Mouse (Mus musculus) frontal cortex, postnatal 36 days (tissue): Measurements from ENCODE around the gene Spint5.

Experiments
- DNase-seq, 2 experiments: peaks; one replicate each; pipeline ENCODE4 v3.0.0; 2022; ENCODE audit warnings: low spot score in 2 of 2

The Spint5 gene

GRCm38 (mm10) chr2:164737377-164738090 lies 22.4 kb downstream of the Spint5 start:
- no peak for DNase-seq

DNA sequence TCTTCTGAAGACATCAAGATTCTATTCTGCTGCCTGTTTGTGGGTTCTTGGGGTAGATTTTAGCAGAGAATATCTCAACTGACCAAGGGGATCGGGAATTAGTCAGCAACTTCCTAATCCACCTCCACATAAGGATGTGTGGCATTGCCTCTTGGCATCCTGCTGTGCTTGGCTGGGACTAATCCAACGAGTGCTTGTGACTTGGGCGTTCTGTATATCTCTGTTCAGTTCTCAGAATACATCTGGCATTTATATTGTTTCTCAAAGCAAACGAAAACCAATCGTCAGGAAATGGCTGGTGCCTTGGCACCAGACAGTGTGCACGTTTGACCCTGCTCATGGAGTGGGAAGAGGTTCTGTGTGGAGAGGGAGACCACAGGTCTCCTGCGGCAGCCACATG lies 24.8 kb downstream of the Spint5 start:
- no peak for DNase-seq

- DNase-seq = no peak
Observed at GRCm38 (mm10) chr2:164744987-164745386, 29.9 kb downstream of the Spint5 start.

GRCm38 (mm10) chr2:164745843-164746479 lies 30.9 kb downstream of the Spint5 start, which contains the start of the genes Wfdc3 and Dnttip1:
Gene Wfdc3 (minus strand): TSS chr2:164745931.
Gene Dnttip1 (plus strand): TSS chr2:164745983.
- peak; percentile 92 to 95 for DNase-seq

DNA sequence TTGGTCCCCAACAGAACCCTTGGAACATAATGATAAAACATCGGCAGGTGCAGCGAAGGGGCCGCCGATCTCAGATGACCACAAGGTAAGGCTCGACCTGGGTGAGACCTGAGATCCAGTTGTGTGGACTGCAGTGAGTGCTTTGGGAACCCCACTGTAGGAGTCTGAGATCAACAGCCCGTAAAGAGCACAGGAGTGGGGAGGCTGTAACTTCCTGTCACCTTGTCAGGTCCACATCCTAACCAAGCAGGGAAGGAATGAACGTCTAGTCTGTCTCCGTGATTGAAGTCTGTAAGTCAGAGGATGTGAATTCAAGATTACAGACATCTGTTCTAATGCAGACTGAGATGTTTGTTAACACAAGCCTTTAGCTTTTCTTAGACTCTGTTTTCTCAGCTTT lies 31.6 kb downstream of the Spint5 start:
- no peak for DNase-seq

- DNase-seq = no peak
Observed at GRCm38 (mm10) chr2:164748191-164748590, 33.1 kb downstream of the Spint5 start.

DNA sequence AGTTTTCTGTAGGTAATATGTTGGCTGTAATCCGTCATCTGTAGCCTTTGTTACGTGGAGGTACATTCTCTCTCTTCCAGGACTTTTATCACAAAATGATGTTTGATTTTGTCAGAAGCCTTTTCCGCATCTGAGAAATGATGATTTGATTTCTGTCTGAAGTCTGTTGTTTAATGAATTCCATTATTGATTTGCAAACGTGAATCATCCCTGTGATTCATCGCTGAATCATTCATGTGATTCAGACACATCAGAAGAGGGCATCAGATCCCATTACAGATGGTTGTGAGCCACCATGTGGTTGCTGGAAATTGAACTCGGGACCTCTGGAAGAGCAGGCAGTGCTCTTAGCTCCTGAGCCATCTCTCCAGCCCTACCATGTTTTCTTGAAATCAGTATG lies 33.9 kb downstream of the Spint5 start:
- no peak for DNase-seq

GRCm38 (mm10) chr2:164752454-164752853 lies 37.3 kb downstream of the Spint5 start:
- no peak for DNase-seq

GRCm38 (mm10) chr2:164754105-164754504 lies 39.0 kb downstream of the Spint5 start:
- no peak for DNase-seq

DNA sequence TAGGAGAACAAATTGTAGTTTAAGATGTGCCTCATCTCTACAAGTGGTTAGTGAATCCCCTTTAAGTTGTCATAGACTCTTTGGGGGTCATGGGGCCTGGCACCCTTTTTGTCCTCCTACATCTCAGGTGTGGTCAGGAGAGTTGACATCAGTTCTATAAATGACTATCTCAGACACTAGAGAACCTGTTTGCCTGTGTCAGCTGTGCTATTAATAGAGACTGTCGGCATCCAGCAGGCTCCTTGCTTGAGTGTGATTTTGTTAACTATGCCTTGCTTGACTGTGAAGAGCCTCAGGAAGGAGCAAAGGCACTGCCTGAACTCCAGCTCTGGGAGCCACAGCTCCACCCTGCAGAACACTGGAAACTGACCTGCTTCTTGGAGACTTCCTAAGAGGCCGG lies 39.7 kb downstream of the Spint5 start:
- no peak for DNase-seq

GRCm38 (mm10) chr2:164757841-164758240 lies 42.7 kb downstream of the Spint5 start:
- no peak for DNase-seq

GRCm38 (mm10) chr2:164758692-164759091 lies 43.6 kb downstream of the Spint5 start:
- no peak for DNase-seq

- no peak for DNase-seq
Observed at GRCm38 (mm10) chr2:164760059-164760833, 45.1 kb downstream of the Spint5 start.

- DNase-seq = no peak
Observed at GRCm38 (mm10) chr2:164761502-164761901, 46.4 kb downstream of the Spint5 start.

DNA sequence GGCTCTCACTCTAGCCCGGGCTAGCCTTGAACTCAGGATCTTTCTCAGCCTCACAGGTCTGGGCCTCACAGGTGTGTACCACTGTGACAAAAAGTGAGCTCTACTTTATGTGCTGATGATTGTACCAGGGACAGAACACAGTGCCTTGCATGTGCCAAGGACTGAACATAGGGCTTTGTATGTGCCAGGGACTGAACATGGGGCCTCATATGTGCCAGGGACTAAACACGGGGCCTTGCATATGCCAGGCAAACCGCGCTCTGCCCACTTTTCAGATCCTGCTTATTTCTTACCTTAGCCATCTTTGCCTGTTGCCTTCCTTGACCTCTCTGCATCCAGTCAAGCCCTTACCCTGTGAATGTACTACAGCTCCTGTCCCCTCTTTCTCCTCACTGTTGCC lies 46.9 kb downstream of the Spint5 start:
- DNase-seq = no peak

DNA sequence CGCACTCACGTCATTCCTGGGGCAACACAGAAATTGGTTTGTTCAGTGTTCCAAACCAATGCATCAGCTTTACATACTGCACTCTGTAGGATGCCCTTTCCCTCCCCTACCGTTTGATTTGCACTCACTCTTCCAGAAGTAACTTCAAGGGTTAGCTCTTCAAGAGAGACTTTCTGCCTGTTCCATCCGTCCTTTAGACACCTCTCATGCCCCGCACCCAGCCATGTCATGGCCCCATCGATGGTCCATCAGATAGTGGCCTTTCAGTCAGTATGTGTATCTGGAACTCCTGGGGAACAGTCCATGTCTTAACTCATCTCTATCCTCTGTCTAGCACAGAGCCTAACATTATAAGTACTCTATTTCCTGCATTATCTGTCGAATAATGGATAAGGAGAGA lies 47.5 kb downstream of the Spint5 start:
- DNase-seq = no peak

GRCm38 (mm10) chr2:164765841-164766240 lies 50.7 kb downstream of the Spint5 start:
- DNase-seq = peak in 1 of 2 experiments; percentile 63
